Mouse (Mus musculus): ENCODE results near the gene Rab40b. TPM values are rescaled to one million over a fixed set of nuclear protein-coding genes. Genes with fewer than 3 reads are reported as not detected.
A peak's percentile ranks its signal among the peaks of the same experiment; 100 is the strongest.
"Not testable (repeated sequence)": the region's sequence is repeated elsewhere in the genome, so short reads cannot be mapped to it uniquely, and the experiment has no call there.

The Rab40b gene
- polyA plus RNA-seq, 1 experiment from 2014 or later = 3.1 TPM

DNA sequence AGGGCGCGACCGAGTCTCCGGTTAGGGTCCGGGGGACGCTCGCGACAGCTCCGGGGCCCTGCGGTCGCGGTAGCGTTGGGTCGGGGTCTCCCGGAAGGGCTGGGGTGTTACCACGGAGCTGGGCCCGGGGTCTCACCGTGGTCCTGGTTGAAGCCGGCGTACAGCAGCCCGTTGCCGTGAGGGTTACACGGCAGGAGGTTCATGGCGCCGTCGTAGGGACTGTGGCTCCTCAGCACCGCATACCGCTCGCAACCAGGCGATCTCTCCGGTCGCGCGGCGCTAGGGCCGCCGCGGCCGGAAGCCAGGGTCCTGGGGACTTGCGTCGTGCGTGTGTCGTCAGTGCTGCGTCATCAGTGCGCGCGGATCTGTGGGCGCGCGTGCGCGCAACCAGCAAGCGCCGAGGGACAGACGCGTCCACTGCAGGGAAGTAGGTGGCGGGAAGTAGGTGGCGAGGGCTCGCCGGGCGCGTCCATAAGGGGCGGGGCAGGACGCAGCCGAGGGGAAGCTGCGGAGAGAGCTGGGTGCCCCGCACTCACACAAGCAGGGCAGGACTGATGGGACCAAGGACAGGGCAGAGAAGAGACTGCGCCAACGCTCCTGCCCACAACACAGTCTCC lies 33.9 kb downstream of the Rab40b start, which contains the start of gene Wdr45b:
TSS of gene Wdr45b (minus strand) at position 355 of the 617 bp plus-strand sequence.
- Histone ChIP-seq H3K4me1 (replicated peaks) (peaks cover 22% of the 10 kb centered on the region), H3K9me3 (no peaks in the 10 kb centered on the region), H3K36me3 (peaks cover 19% of the 10 kb centered on the region), H3K4me3 (peak within 1 kb of the TSS; percentile 99), H3K27ac (peak within 1 kb of the TSS; percentile 93), H3K27me3 (ENCODE audit: insufficient read depth, poor library complexity, severe bottlenecking) (no peaks in the 10 kb centered on the region)
- WGBS = under 1% methylated on average over 69 of the region's 69 CpGs
- peak; percentile 98 for DNase-seq (ENCODE audit: low spot score)

DNA sequence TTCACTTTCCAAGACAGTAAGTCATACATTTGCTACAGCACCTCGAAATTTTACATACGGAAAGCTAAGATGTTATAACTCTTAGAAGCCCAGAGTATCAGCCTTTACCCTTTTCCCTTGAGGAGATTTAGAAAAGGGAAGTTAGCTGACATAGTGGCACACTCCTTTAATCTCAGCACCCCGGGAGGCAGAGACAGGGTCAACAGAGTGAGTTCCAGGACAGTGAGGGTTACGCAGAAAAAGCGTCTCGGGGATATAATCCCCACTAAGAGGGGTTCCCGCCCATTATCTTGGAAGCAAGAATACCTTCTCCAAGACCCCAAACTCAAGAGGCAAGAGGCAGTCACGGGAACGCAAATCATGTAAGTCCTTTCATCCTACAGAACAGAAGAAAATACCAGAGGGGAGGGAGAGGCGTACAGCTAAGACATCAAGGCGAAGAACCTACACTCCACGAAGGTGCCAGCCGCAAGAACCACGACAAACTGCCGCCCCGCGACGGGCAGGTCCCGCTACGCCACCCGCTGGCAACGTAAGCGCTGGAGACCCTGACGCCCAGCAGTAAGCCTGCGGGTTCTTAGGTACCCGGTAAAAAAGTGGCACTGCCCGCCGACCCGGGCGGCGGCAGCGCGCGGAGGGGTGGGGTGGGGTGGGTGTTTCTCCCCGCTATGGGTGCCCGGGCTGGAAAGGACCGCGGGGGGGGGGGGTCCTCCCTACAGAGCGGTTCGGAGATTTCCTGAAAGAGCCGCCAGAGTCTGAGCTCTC lies 34.5 kb downstream of the Rab40b start:
- peaks cover 22% of the 10 kb centered on the region for H3K4me1 ChIP-seq (replicated peaks)
- no peak for DNase-seq (ENCODE audit: low spot score)
- H3K27ac ChIP-seq = peak overlapping the region; percentile 93
- H3K9me3 ChIP-seq = no peaks in the 10 kb centered on the region
- H3K4me3 ChIP-seq = peak overlapping the region; percentile 99
- no peaks in the 10 kb centered on the region for H3K27me3 ChIP-seq (ENCODE audit: insufficient read depth, poor library complexity, severe bottlenecking)
- WGBS = 4% methylated on average over 40 of the region's 41 CpGs
- H3K36me3 ChIP-seq = peaks cover 26% of the 10 kb centered on the region

DNA sequence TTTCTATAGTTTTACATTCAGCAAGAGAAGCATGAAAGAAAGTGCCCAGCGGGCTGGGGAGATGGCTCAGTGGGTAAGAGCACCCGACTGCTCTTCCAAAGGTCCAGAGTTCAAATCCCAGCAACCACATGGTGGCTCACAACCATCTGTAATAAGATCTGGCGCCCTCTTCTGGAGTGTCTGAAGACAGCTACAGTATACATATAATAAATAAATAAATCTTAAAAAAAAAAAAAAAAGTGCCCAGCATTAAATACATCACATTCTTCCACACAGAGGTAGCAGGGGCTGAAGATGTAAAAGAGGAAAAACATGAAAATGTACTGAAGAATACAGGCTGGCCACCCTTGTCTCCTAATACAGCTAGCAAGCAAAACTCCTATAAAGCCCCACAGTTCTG lies 39.3 kb downstream of the Rab40b start:
- H3K27ac ChIP-seq; H3K27me3 ChIP-seq (ENCODE audit: insufficient read depth, poor library complexity, severe bottlenecking); H3K4me3 ChIP-seq; H3K9me3 ChIP-seq; DNase-seq (ENCODE audit: low spot score): not testable (repeated sequence)
- 84% methylated on average over 3 of the region's 3 CpGs for WGBS
- peaks cover 69% of the 10 kb centered on the region for H3K36me3 ChIP-seq
- H3K4me1 ChIP-seq (replicated peaks) = peaks cover 13% of the 10 kb centered on the region

DNA sequence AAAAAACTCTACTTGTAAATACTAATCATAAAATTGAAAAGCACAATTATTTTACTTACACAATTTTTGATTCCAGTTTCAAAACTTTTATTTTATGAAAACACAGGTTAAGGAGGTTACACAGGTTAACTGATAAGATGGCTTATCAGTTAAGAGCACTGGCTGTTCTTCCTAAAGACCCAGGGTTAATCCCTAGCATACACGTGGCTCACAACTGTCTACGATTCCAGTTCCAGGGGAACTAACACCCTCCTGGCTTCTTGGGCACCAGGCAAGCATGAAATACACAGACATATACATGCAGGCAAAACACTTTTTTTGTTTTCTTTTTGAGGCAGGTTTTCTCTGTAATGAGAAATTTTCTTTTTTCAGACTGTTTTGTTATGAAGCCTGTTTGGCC lies 39.9 kb downstream of the Rab40b start:
- H3K9me3 ChIP-seq = no peaks in the 10 kb centered on the region
- H3K36me3 ChIP-seq = peaks cover 74% of the 10 kb centered on the region
- WGBS = 95% methylated on average over 2 of the region's 2 CpGs
- peaks cover 3% of the 10 kb centered on the region; the same call in 1 of the 2 replicates for H3K27me3 ChIP-seq (ENCODE audit: insufficient read depth, poor library complexity, severe bottlenecking)
- no peak for DNase-seq (ENCODE audit: low spot score)
- H3K4me1 ChIP-seq (replicated peaks) = peaks cover 9% of the 10 kb centered on the region
- no peak overlapping the region for H3K27ac ChIP-seq
- no peak overlapping the region for H3K4me3 ChIP-seq

- H3K4me1 ChIP-seq (replicated peaks) = no peaks in the 10 kb centered on the region
- DNase-seq (ENCODE audit: low spot score) = no peak
- H3K36me3 ChIP-seq = peaks cover 79% of the 10 kb centered on the region
- 96% methylated on average over 2 of the region's 2 CpGs for WGBS
- no peaks in the 10 kb centered on the region for H3K9me3 ChIP-seq
- no peak overlapping the region for H3K4me3 ChIP-seq
- H3K27ac ChIP-seq = no peak overlapping the region
- H3K27me3 ChIP-seq (ENCODE audit: insufficient read depth, poor library complexity, severe bottlenecking) = peaks cover 3% of the 10 kb centered on the region; the same call in 1 of the 2 replicates
Observed at GRCm38 (mm10) chr11:121347036-121347435, 41.0 kb downstream of the Rab40b start.

DNA sequence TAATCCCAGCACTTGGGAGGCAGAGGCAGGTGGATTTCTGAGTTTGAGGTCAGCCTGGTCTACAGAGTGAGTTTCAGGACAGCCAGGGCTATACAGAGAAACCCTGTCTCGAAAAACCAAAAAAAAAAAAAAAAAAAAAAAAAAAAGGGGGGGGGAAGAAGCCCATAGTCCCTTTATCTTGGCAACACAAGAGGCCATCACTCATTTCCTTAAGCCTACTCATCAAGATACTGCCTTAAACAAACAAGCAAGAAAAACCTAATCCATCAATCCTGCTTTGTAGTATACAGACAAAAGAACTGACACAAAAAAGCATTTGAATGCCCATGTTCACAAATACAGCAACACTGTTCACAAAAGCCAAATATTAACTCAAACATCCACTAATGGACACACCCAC lies 45.6 kb downstream of the Rab40b start:
- peaks cover 76% of the 10 kb centered on the region for H3K36me3 ChIP-seq
- not testable (repeated sequence) for H3K4me3 ChIP-seq; H3K27me3 ChIP-seq (ENCODE audit: insufficient read depth, poor library complexity, severe bottlenecking); H3K27ac ChIP-seq; H3K4me1 ChIP-seq (replicated peaks); H3K9me3 ChIP-seq; DNase-seq (ENCODE audit: low spot score)
- 33% methylated on average over 1 of the region's 1 CpGs for WGBS

GRCm38 (mm10) chr11:121340287-121340686 lies 47.8 kb downstream of the Rab40b start:
- no peaks in the 10 kb centered on the region; the same call in 1 of the 2 replicates for H3K27me3 ChIP-seq (ENCODE audit: insufficient read depth, poor library complexity, severe bottlenecking)
- peaks cover 76% of the 10 kb centered on the region for H3K36me3 ChIP-seq
- WGBS = 89% methylated on average over 1 of the region's 1 CpGs
- H3K4me1 ChIP-seq (replicated peaks) = no peaks in the 10 kb centered on the region
- H3K27ac ChIP-seq = no peak overlapping the region
- no peaks in the 10 kb centered on the region for H3K9me3 ChIP-seq
- no peak overlapping the region for H3K4me3 ChIP-seq
- no peak for DNase-seq (ENCODE audit: low spot score)

DNA sequence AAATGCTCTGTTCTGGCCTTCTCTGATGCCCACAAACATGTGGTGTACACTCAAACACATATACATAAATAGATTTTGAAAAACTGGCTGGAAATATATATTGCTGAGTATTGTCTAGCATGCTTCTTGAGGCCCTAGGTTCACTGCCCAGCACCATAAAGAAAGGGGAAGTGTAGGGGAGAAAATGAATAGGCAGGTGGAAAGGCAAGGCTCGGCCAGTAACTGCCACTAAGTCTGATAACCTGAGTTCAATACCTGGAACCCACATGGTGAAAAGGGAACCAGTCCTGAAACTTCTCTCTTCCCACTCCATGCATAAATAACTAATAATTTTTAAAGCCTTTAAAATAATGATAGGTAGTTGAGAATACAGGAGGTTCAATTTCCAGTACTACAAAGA lies 48.4 kb downstream of the Rab40b start:
- DNase-seq (ENCODE audit: low spot score) = no peak
- Histone ChIP-seq H3K4me1 (replicated peaks) (no peaks in the 10 kb centered on the region), H3K27me3 (ENCODE audit: insufficient read depth, poor library complexity, severe bottlenecking) (no peaks in the 10 kb centered on the region; the same call in 1 of the 2 replicates), H3K36me3 (peaks cover 76% of the 10 kb centered on the region), H3K4me3 (no peak overlapping the region), H3K27ac (no peak overlapping the region), H3K9me3 (no peaks in the 10 kb centered on the region)
- WGBS = 94% methylated on average over 1 of the region's 1 CpGs

GRCm38 (mm10) chr11:121331641-121332040 lies 56.4 kb downstream of the Rab40b start:
- H3K4me1 ChIP-seq (replicated peaks) = no peaks in the 10 kb centered on the region
- H3K4me3 ChIP-seq = no peak overlapping the region
- no peak for DNase-seq (ENCODE audit: low spot score)
- no peaks in the 10 kb centered on the region for H3K9me3 ChIP-seq
- WGBS = 94% methylated on average over 3 of the region's 3 CpGs
- H3K27ac ChIP-seq = no peak overlapping the region
- peaks cover 98% of the 10 kb centered on the region for H3K36me3 ChIP-seq
- no peaks in the 10 kb centered on the region for H3K27me3 ChIP-seq (ENCODE audit: insufficient read depth, poor library complexity, severe bottlenecking)

GRCm38 (mm10) chr11:121328619-121329018 lies 59.4 kb downstream of the Rab40b start:
- Histone ChIP-seq H3K27ac (no peak overlapping the region), H3K9me3 (no peaks in the 10 kb centered on the region), H3K4me1 (replicated peaks) (no peaks in the 10 kb centered on the region), H3K36me3 (peaks cover 87% of the 10 kb centered on the region), H3K27me3 (ENCODE audit: insufficient read depth, poor library complexity, severe bottlenecking) (no peaks in the 10 kb centered on the region), H3K4me3 (no peak overlapping the region)
- no peak for DNase-seq (ENCODE audit: low spot score)

- Histone ChIP-seq H3K27ac (no peak overlapping the region), H3K36me3 (peaks cover 84% of the 10 kb centered on the region), H3K27me3 (ENCODE audit: insufficient read depth, poor library complexity, severe bottlenecking) (no peaks in the 10 kb centered on the region), H3K4me1 (replicated peaks) (no peaks in the 10 kb centered on the region), H3K9me3 (no peaks in the 10 kb centered on the region), H3K4me3 (no peak overlapping the region)
- WGBS = 96% methylated on average over 9 of the region's 9 CpGs
- DNase-seq (ENCODE audit: low spot score) = no peak
Observed at GRCm38 (mm10) chr11:121328206-121328605, 59.8 kb downstream of the Rab40b start.

DNA sequence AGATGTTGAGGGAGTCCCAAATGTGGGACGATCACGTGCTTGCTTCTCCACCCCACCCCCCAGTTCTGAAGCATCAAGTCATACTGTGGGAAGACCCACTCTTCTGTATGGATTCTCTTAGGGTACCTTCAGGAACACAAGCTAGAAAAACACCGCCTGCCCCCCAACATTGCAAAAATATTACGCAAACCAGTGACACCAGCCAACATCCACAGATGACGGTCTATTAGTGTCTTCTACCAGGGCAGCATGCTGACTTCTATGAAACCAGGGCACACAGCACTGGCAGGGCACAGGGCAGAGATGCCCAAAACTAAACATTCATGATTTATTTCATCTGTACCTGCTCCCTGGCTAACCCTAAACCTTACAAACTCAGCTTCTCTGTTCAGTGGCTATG lies 61.4 kb downstream of the Rab40b start:
- Histone ChIP-seq H3K9me3 (no peaks in the 10 kb centered on the region), H3K27ac (no peak overlapping the region), H3K4me1 (replicated peaks) (no peaks in the 10 kb centered on the region), H3K4me3 (no peak overlapping the region), H3K36me3 (peaks cover 69% of the 10 kb centered on the region), H3K27me3 (ENCODE audit: insufficient read depth, poor library complexity, severe bottlenecking) (no peaks in the 10 kb centered on the region)
- no peak for DNase-seq (ENCODE audit: low spot score)
- WGBS = 95% methylated on average over 5 of the region's 5 CpGs

GRCm38 (mm10) chr11:121326034-121326433 lies 62.0 kb downstream of the Rab40b start:
- no peaks in the 10 kb centered on the region for H3K9me3 ChIP-seq
- no peaks in the 10 kb centered on the region for H3K27me3 ChIP-seq (ENCODE audit: insufficient read depth, poor library complexity, severe bottlenecking)
- DNase-seq (ENCODE audit: low spot score) = no peak
- WGBS = 78% methylated on average over 1 of the region's 1 CpGs
- no peak overlapping the region for H3K4me3 ChIP-seq
- H3K4me1 ChIP-seq (replicated peaks) = no peaks in the 10 kb centered on the region
- no peak overlapping the region for H3K27ac ChIP-seq
- peaks cover 66% of the 10 kb centered on the region for H3K36me3 ChIP-seq

All from hindbrain, embryonic 10.5 days (tissue).